Mouse (Mus musculus) liver, embryonic 14.5 days (tissue): ENCODE results near the gene Cnr2.

Source experiments
- CTCF ChIP-seq: IDR thresholded peaks from 2 replicates; pipeline ENCODE4 v1.5.1; 2016; ENCODE audit warnings: antibody characterized with exemption, low read depth, control low read depth
- EP300 ChIP-seq: IDR thresholded peaks from 2 replicates; pipeline ENCODE4 v1.6.1; 2016; ENCODE audit warnings: antibody characterized with exemption, low read depth

- TF ChIP-seq CTCF = no peak
- TF ChIP-seq EP300 = no peak
Measured at GRCm38 (mm10) chr4:135929828-135930227, 34.6 kb downstream of the Cnr2 start.
